Mouse (Mus musculus) embryonic facial prominence, embryonic 11.5 days (tissue): ENCODE data around the gene 1700001P01Rik. TPM values are rescaled to one million over a fixed set of nuclear protein-coding genes. Genes with fewer than 3 reads are reported as not detected.
A peak's percentile ranks its signal among the peaks of the same experiment; 100 is the strongest.

Source experiments
- ATAC-seq: fragments of 200-750 bp; cut with Nextera tagmentation; replicated peaks from 2 replicates; pipeline ENCODE4 v1.8.0; 2017; ENCODE audit warnings: low read depth; ENCODE audit not compliant: insufficient number of reproducible peaks, low FRiP score, low TSS enrichment
- DNase-seq: peaks from one replicate; pipeline ENCODE4 v3.0.0-alpha.2; 2015; ENCODE audit warnings: low spot score
- H3K27ac ChIP-seq: fragments of 300-500 bp; sonication (generic); replicated peaks from 2 replicates; pipeline ENCODE4 v1.5.1; 2014; ENCODE audit warnings: mild to moderate bottlenecking, low read depth, low read length, control low read depth
- H3K27me3 ChIP-seq: fragments of 300-500 bp; sonication (generic); 2 replicates; pipeline ENCODE4 v1.6.1; 2014; ENCODE audit warnings: mild to moderate bottlenecking, low read length, moderate library complexity, mixed read lengths; ENCODE audit not compliant: control insufficient read depth, insufficient read depth
- H3K36me3 ChIP-seq: fragments of 300-500 bp; sonication (generic); replicated peaks from 2 replicates; pipeline ENCODE4 v1.6.1; 2014; ENCODE audit warnings: low read depth, mild to moderate bottlenecking, low read length, moderate library complexity, mixed read lengths; ENCODE audit not compliant: control insufficient read depth, insufficient read depth
- H3K4me1 ChIP-seq: fragments of 300-500 bp; sonication (generic); 2 replicates; pipeline ENCODE4 v1.6.1; 2014; ENCODE audit warnings: low read length, mixed read lengths; ENCODE audit not compliant: control insufficient read depth, insufficient read depth
- H3K4me2 ChIP-seq: fragments of 300-500 bp; sonication (generic); 2 replicates; pipeline ENCODE4 v1.6.1; 2014; ENCODE audit warnings: low read depth, mild to moderate bottlenecking, control low read depth, low read length, moderate library complexity
- H3K4me3 ChIP-seq: fragments of 300-500 bp; sonication (generic); 2 replicates; pipeline ENCODE4 v1.5.1; 2014; ENCODE audit warnings: low read depth, low read length, control low read depth
- H3K9ac ChIP-seq: fragments of 300-500 bp; sonication (generic); replicated peaks from 2 replicates; pipeline ENCODE4 v1.6.1; 2014; ENCODE audit warnings: mild to moderate bottlenecking, control low read depth, low read length
- H3K9me3 ChIP-seq: fragments of 300-500 bp; sonication (generic); replicated peaks from 2 replicates; pipeline ENCODE4 v1.6.1; 2016; ENCODE audit warnings: mild to moderate bottlenecking, low read length, inconsistent platforms, mixed read lengths; ENCODE audit not compliant: control insufficient read depth
- WGBS: fragments of 180-500 bp; shearing (Covaris S2); extraction: QIAGEN DNeasy Blood & Tissue Kit; methylation state at CpG from one replicate; pipeline ENCODE4 v1.1.7; 2014; 5-methylcytosine and 5-hydroxymethylcytosine counted together
- polyA plus RNA-seq: library from polyadenylated mRNA; unstranded; fragments of >200 nt; fragmentation: Nextera tagmentation; extraction: Ambion mirVana; gene quantifications from 2 replicates; pipeline ENCODE4 v1.2.1, GENCODE M21; 2014

Gene 1700001P01Rik
- polyA plus RNA-seq, 1 experiment from 2014 or later, result not detected

DNA sequence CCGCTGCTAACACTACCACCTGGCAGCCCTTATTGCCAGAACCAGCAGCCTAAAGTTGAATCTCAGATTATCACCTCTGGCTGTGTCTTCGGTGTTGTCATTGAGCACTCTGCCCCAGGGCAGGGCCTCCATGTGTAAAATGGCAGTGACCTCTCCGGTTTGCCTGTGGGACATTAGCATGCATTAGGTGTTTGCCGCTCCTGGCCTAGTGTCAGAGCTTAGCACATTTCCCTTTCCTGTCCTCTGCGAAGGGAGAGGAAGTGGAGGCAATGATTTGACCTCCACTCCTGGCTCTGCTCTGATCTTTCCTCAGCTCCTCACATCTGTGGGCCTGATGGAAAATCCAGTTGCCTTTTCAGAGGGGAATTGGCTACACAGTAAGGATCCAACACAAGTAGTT lies 44.2 kb upstream of the 1700001P01Rik start:
- H3K27me3 ChIP-seq, result no peaks in the 10 kb centered on the region
- H3K9ac ChIP-seq, result no peak overlapping the region
- no peak for ATAC-seq
- H3K4me1 ChIP-seq, result peaks cover 22% of the 10 kb centered on the region
- no peaks in the 10 kb centered on the region for H3K9me3 ChIP-seq
- no peak overlapping the region for H3K4me2 ChIP-seq
- WGBS, result 67% methylated on average over 5 of the region's 5 CpGs
- no peak for DNase-seq
- H3K4me3 ChIP-seq, result no peak overlapping the region
- no peaks in the 10 kb centered on the region; the same call in 1 of the 2 replicates for H3K36me3 ChIP-seq
- no peak overlapping the region for H3K27ac ChIP-seq

DNA sequence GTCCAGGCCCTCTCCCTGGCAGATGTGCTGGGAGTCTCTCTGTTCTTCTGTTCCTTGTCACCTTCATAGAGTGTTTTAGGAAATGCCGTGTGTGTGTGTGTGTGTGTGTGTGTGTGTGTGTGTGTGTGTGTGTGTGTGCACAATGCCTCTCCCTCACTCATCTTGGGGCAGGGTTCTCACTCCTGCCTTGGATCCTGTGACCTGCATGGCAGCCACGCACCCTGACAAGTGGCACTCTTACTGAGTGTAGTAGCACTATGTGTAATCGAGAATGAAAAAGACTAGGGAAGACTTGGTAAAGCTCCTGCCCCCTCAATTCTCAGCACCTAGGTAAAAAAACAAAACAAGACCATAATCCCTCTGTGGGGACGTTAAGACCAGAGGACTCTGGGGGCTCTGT lies 43.4 kb upstream of the 1700001P01Rik start:
- no peak overlapping the region for H3K4me2 ChIP-seq
- H3K9ac ChIP-seq, result peak overlapping the region; percentile 48
- DNase-seq, result no peak
- H3K27ac ChIP-seq, result no peak overlapping the region
- ATAC-seq, result no peak
- H3K27me3 ChIP-seq, result no peaks in the 10 kb centered on the region
- H3K36me3 ChIP-seq, result no peaks in the 10 kb centered on the region; the same call in 1 of the 2 replicates
- H3K4me3 ChIP-seq, result no peak overlapping the region
- peaks cover 22% of the 10 kb centered on the region for H3K4me1 ChIP-seq
- 66% methylated on average over 4 of the region's 4 CpGs for WGBS
- no peaks in the 10 kb centered on the region for H3K9me3 ChIP-seq

DNA sequence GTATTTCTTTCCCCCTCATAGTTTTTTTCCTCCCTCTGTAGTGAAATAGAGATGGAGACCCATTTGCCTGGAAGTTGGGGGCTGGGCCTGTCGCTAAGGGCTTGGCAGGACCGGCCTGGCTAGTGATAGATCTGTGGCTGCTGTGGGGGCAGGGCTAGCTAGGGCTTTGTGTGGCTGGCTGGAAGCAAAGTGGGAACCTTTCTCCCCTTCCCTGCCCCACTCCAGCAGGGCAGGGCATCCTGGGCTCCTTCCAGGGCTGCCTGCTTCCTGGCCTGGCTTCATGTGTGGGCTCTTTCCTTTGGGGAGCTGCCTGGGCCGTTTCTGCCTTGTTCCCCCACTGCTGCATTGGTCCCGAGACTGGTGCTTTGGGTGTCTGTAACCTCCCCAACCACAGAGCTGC lies 42.9 kb upstream of the 1700001P01Rik start:
- 7% methylated on average over 4 of the region's 4 CpGs for WGBS
- H3K27ac ChIP-seq, result peak overlapping the region; percentile 65
- H3K36me3 ChIP-seq, result no peaks in the 10 kb centered on the region; the same call in 1 of the 2 replicates
- ATAC-seq, result no peak
- H3K4me1 ChIP-seq, result peaks cover 22% of the 10 kb centered on the region
- no peaks in the 10 kb centered on the region for H3K27me3 ChIP-seq
- H3K9ac ChIP-seq, result peak overlapping the region; percentile 48
- DNase-seq, result peak; percentile 64
- no peaks in the 10 kb centered on the region for H3K9me3 ChIP-seq
- no peak overlapping the region for H3K4me3 ChIP-seq
- H3K4me2 ChIP-seq, result no peak overlapping the region

DNA sequence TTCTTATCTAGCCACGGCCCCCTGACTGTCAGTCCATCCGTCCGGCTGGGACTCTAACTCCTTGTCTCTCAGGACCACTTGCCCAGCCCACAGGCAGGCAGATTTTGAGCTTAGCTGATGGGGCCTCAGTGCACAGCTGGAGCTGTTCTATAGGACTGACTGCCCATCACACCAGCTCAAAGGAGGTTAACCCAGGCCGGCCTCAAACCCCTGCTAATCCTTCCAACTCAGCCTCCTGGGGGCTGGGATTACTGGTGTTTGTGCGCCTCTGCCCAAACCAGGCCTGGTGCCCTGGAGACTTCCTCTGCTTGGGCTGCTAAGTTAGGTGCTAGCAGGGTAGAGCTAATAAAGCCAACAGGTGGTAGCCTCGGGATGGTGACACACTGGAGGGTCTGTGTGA lies 42.3 kb upstream of the 1700001P01Rik start:
- Histone ChIP-seq H3K9me3 (no peaks in the 10 kb centered on the region), H3K9ac (no peak overlapping the region; the same call in 1 of the 2 replicates), H3K4me1 (peaks cover 26% of the 10 kb centered on the region), H3K4me3 (no peak overlapping the region), H3K27ac (0 out of 2 replicates have a peak overlapping the region, but pooled peaks have one; percentile 65), H3K36me3 (no peaks in the 10 kb centered on the region; the same call in 1 of the 2 replicates), H3K27me3 (no peaks in the 10 kb centered on the region), H3K4me2 (no peak overlapping the region)
- ATAC-seq (no peak), DNase-seq (no peak)
- WGBS, result 31% methylated on average over 6 of the region's 6 CpGs

DNA sequence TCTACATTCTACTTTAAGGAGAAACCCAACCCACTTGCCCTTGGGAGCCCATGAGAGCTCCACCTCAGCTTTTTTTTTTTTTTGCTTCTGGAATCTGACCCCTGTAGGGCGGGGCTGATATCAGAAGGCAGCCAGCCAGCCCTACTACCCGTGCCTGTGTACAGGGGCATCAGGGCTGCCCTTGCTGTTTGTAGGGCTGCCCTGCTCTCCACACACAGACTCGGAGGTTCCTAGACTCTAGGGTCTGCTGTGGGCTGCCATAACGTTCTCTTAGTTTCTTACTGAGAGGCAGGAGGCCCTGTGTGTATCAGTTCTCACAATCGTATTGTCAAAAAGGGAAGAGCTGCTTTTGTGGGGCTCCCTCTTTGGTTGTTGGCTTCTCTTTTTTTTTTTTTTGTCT lies 41.7 kb upstream of the 1700001P01Rik start:
- Histone ChIP-seq H3K27ac (no peak overlapping the region), H3K9me3 (no peaks in the 10 kb centered on the region), H3K9ac (no peak overlapping the region), H3K4me2 (no peak overlapping the region), H3K36me3 (no peaks in the 10 kb centered on the region; the same call in 1 of the 2 replicates), H3K27me3 (no peaks in the 10 kb centered on the region), H3K4me3 (no peak overlapping the region), H3K4me1 (peaks cover 32% of the 10 kb centered on the region)
- DNase-seq, result peak; percentile 60
- ATAC-seq, result no peak
- 27% methylated on average over 5 of the region's 5 CpGs for WGBS

DNA sequence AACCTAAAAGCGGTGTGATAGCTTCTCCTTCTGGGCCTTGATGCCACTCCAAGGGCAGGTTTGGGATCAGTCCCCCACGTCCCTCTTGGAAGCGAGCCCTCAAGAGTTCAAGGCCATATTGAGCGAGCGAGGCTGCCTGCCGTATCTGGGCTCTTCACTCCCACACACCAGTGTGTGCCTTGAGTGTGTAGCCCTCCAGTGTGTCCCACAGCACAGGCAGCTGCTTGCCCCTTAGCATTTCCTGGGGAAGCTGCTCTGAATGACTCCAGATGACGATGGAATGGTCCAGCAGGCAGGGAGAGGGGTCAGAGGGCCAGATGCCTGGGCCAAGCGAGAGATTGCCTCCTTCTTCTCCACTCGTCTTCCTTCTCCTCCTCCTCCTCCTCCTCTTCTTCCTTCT lies 41.2 kb upstream of the 1700001P01Rik start:
- H3K4me1 ChIP-seq, result peaks cover 34% of the 10 kb centered on the region
- H3K27ac ChIP-seq, result 0 out of 2 replicates have a peak overlapping the region, but pooled peaks have one; percentile 10
- 25% methylated on average over 9 of the region's 9 CpGs for WGBS
- DNase-seq (peak; percentile 12), ATAC-seq (no peak)
- H3K9me3 ChIP-seq, result no peaks in the 10 kb centered on the region
- no peaks in the 10 kb centered on the region for H3K27me3 ChIP-seq
- no peak overlapping the region for H3K4me2 ChIP-seq
- H3K9ac ChIP-seq, result 0 out of 2 replicates have a peak overlapping the region, but pooled peaks have one; percentile 2
- no peaks in the 10 kb centered on the region; the same call in 1 of the 2 replicates for H3K36me3 ChIP-seq
- H3K4me3 ChIP-seq, result no peak overlapping the region

DNA sequence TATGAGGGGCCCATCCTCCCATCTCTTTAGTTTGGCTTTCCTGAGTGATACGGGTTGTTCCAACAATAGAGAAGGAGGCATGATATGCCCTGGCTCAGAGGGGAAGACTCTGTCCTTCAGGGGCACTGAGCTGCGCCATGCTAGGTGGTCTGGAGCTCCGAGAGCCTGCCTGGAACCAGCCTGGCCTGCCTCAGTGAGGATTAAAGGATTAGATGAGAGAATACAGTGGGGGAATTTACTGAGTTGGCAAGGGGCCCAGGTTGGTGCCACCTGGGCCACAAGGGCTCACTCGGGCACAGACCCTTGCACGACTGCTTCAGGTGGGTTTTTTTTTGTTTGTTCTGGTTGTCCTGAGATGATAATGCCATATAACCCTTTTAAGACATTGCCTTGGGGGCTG lies 40.5 kb upstream of the 1700001P01Rik start:
- H3K36me3 ChIP-seq, result no peaks in the 10 kb centered on the region; the same call in 1 of the 2 replicates
- no peak overlapping the region for H3K4me2 ChIP-seq
- H3K4me1 ChIP-seq, result peaks cover 39% of the 10 kb centered on the region
- no peaks in the 10 kb centered on the region for H3K9me3 ChIP-seq
- WGBS, result 57% methylated on average over 5 of the region's 5 CpGs
- ATAC-seq (no peak), DNase-seq (no peak)
- no peaks in the 10 kb centered on the region for H3K27me3 ChIP-seq
- H3K9ac ChIP-seq, result no peak overlapping the region
- no peak overlapping the region for H3K27ac ChIP-seq
- no peak overlapping the region for H3K4me3 ChIP-seq

DNA sequence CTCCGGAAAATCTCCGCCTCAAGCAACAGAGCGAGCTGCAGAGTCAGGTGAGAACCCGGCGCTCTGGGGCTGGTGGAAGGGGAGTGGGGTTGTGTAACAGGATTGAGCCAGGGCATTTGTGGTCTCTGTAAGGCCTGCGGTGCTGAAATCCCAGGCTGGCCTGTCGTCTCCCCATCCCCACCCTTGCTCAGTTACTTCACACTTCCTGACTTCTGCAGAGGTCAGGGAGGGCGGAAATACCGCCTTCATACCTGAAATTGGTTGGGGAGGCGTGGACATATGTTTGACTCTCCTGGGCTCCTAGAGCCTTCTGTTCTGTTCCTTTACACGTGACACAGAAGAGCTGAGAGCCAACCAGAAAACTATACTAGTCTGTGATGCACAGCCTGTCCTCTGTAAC lies 40.0 kb upstream of the 1700001P01Rik start:
- DNase-seq (no peak), ATAC-seq (no peak)
- H3K27ac ChIP-seq, result peak overlapping the region; percentile 20; the same call in 1 of the 2 replicates
- H3K27me3 ChIP-seq, result no peaks in the 10 kb centered on the region
- H3K9ac ChIP-seq, result peak overlapping the region; percentile 22; the same call in 1 of the 2 replicates
- no peak overlapping the region for H3K4me3 ChIP-seq
- WGBS, result 71% methylated on average over 11 of the region's 11 CpGs
- H3K4me1 ChIP-seq, result peaks cover 39% of the 10 kb centered on the region
- no peak overlapping the region for H3K4me2 ChIP-seq
- no peaks in the 10 kb centered on the region for H3K9me3 ChIP-seq
- H3K36me3 ChIP-seq, result no peaks in the 10 kb centered on the region; the same call in 1 of the 2 replicates
